Mouse (Mus musculus) ES-E14 (cell line): ENCODE results near the gene Hist1h2ao.

Experiments
- MAFK ChIP-seq: IDR thresholded peaks from 2 replicates; pipeline ENCODE4 v1.6.1; 2014; ENCODE audit warnings: mild to moderate bottlenecking, low read depth, low read length, inconsistent platforms; ENCODE audit not compliant: insufficient read depth
- ZC3H11A ChIP-seq: IDR thresholded peaks from 2 replicates; pipeline ENCODE4 v1.6.1; 2012; ENCODE audit warnings: low read depth, mild to moderate bottlenecking, inconsistent platforms, low read length, borderline replicate concordance
- ZNF384 ChIP-seq: IDR thresholded peaks from 2 replicates; pipeline ENCODE4 v1.6.1; 2012; ENCODE audit warnings: low read depth, low read length, inconsistent platforms

DNA sequence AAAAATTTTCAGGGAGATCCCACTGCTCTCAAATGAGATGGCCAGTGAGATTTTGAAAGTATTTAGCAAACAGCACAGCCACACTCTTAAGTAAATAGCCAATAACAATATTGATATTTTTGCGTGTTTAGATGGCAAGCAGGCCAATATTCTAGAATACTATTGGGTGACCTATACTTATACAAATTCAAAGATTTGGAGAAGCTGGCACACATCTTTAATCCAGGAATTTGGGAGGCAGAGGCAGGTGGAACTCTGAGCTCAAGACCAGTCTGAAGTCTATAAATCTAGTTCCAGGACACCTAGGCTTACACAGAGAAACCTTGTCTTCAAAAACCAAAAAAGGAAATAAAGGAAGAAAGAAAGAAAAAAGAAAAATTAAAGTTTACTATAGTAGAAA, 28.6 kb upstream of the Hist1h2ao start:
- TF ChIP-seq MAFK: no peak
- TF ChIP-seq ZNF384: no peak
- TF ChIP-seq ZC3H11A: no peak
